Comparison of ENCODE assay signal across 11 mouse cellular contexts in genomic region chr4:136176022-136176552, GRCm38 (mm10). TPM values are rescaled to one million over a fixed set of nuclear protein-coding genes. Genes with fewer than 3 reads are reported as not detected.
DNase-seq lines count a peak whose midpoint lies in the region; ATAC-seq and TF ChIP-seq lines count a peak whose summit lies in the region.
"Had no signal": no experiment of that assay in that cellular context is flagged by ENCODE, and none has a peak within 500 bp of the region (broad histone marks: within the 10 kb centered on the region; RNA-seq: fewer than 3 reads in every experiment).

No protein-coding gene starts in this region.

- intact Hi-C loops in gastrocnemius, postnatal 36 days (cut with DNase I): no loop called here

- ATAC-seq in forebrain, embryonic 12.5 days (ENCODE audit: low FRiP score): no peak
- ATAC-seq in forebrain, postnatal 0 days: no peak
- ATAC-seq in neural tube, embryonic 12.5 days (ENCODE audit: low FRiP score, low read depth): no peak
- ATAC-seq in neural tube, embryonic 15.5 days (ENCODE audit: low FRiP score): no peak
- ATAC-seq in intestine, embryonic 15.5 days: no peak
- ATAC-seq in stomach, embryonic 16.5 days (ENCODE audit: insufficient read depth, low FRiP score): no peak

- no peak overlapping the region for H3K4me3 ChIP-seq in forebrain, embryonic 12.5 days (replicated peaks)
- no peak overlapping the region for H3K4me3 ChIP-seq in forebrain, postnatal 0 days (ENCODE audit: low read depth, low read length)
- no peak overlapping the region for H3K4me3 ChIP-seq in neural tube, embryonic 12.5 days
- no peak overlapping the region for H3K4me3 ChIP-seq in neural tube, embryonic 15.5 days (replicated peaks)
- H3K4me3 ChIP-seq in intestine, embryonic 15.5 days (replicated peaks): no peak overlapping the region
- no peak overlapping the region for H3K4me3 ChIP-seq in stomach, embryonic 16.5 days (replicated peaks; ENCODE audit: low read length)
- H3K4me3 ChIP-seq: left cerebral cortex, adult 2 months had no signal

- TF ChIP-seq CTCF in forebrain, postnatal 0 days (IDR thresholded peaks at IDR 0.05; ENCODE audit: low read depth): no peak

- WGBS in forebrain, embryonic 12.5 days: 83% methylated on average over 10 of the region's 10 CpGs
- 69% methylated on average over 10 of the region's 10 CpGs for WGBS in forebrain, postnatal 0 days
- 79% methylated on average over 10 of the region's 10 CpGs for WGBS in neural tube, embryonic 12.5 days
- 74% methylated on average over 10 of the region's 10 CpGs for WGBS in neural tube, embryonic 15.5 days
- 62% methylated on average over 10 of the region's 10 CpGs for WGBS in intestine, embryonic 15.5 days
- WGBS in stomach, embryonic 16.5 days: 66% methylated on average over 10 of the region's 10 CpGs

- peaks cover 79% of the 10 kb centered on the region for H3K4me1 ChIP-seq in forebrain, embryonic 12.5 days
- H3K4me1 ChIP-seq in forebrain, postnatal 0 days (ENCODE audit: insufficient read depth): no peaks in the 10 kb centered on the region
- H3K4me1 ChIP-seq in neural tube, embryonic 12.5 days: peaks cover 68% of the 10 kb centered on the region
- H3K4me1 ChIP-seq in neural tube, embryonic 15.5 days: peaks cover 46% of the 10 kb centered on the region
- peaks cover 64% of the 10 kb centered on the region for H3K4me1 ChIP-seq in intestine, embryonic 15.5 days (replicated peaks)
- peaks cover 62% of the 10 kb centered on the region for H3K4me1 ChIP-seq in stomach, embryonic 16.5 days (ENCODE audit: control insufficient read depth, insufficient read depth, low read length)

- peak overlapping the region; percentile 75; the same call in 1 of the 2 replicates for H3K27ac ChIP-seq in forebrain, embryonic 12.5 days
- no peak overlapping the region for H3K27ac ChIP-seq in forebrain, postnatal 0 days (ENCODE audit: low read depth, low read length)
- no peak overlapping the region for H3K27ac ChIP-seq in neural tube, embryonic 12.5 days
- no peak overlapping the region for H3K27ac ChIP-seq in neural tube, embryonic 15.5 days (replicated peaks)
- H3K27ac ChIP-seq in intestine, embryonic 15.5 days: 0 out of 2 replicates have a peak overlapping the region, but pooled peaks have one; percentile 45
- 0 out of 2 replicates have a peak overlapping the region, but pooled peaks have one; percentile 8 for H3K27ac ChIP-seq in stomach, embryonic 16.5 days (ENCODE audit: low read length)
- H3K27ac ChIP-seq: left cerebral cortex, adult 2 months had no signal

- no peaks in the 10 kb centered on the region for H3K27me3 ChIP-seq in forebrain, embryonic 12.5 days
- H3K27me3 ChIP-seq in forebrain, postnatal 0 days (ENCODE audit: insufficient read depth, low read length): no peaks in the 10 kb centered on the region
- H3K27me3 ChIP-seq in neural tube, embryonic 12.5 days (replicated peaks): no peaks in the 10 kb centered on the region; the same call in 1 of the 2 replicates
- H3K27me3 ChIP-seq in neural tube, embryonic 15.5 days (replicated peaks): 0 out of 2 replicates have a peak, but pooled peaks cover 4% of the 10 kb centered on the region
- no peaks in the 10 kb centered on the region for H3K27me3 ChIP-seq in intestine, embryonic 15.5 days (replicated peaks)
- H3K27me3 ChIP-seq in stomach, embryonic 16.5 days (ENCODE audit: control insufficient read depth, insufficient read depth, low read length): no peaks in the 10 kb centered on the region

- no peak for DNase-seq in forebrain, postnatal 0 days
- no peak for DNase-seq in gastrocnemius, postnatal 36 days
- no peak for DNase-seq in layer of hippocampus, postnatal 36 days
- DNase-seq: adrenal gland, postnatal 36 days had no signal

- H3K36me3 ChIP-seq in forebrain, embryonic 12.5 days (replicated peaks): no peaks in the 10 kb centered on the region
- no peaks in the 10 kb centered on the region for H3K36me3 ChIP-seq in forebrain, postnatal 0 days (ENCODE audit: insufficient read depth)
- no peaks in the 10 kb centered on the region for H3K36me3 ChIP-seq in neural tube, embryonic 12.5 days
- H3K36me3 ChIP-seq in neural tube, embryonic 15.5 days: no peaks in the 10 kb centered on the region
- no peaks in the 10 kb centered on the region for H3K36me3 ChIP-seq in intestine, embryonic 15.5 days
- H3K36me3 ChIP-seq in stomach, embryonic 16.5 days (ENCODE audit: control insufficient read depth, insufficient read depth, low read length): no peaks in the 10 kb centered on the region

- no peaks in the 10 kb centered on the region for H3K9me3 ChIP-seq in forebrain, embryonic 12.5 days
- H3K9me3 ChIP-seq in forebrain, postnatal 0 days (ENCODE audit: low read length): no peaks in the 10 kb centered on the region
- H3K9me3 ChIP-seq in neural tube, embryonic 12.5 days: no peaks in the 10 kb centered on the region
- no peaks in the 10 kb centered on the region for H3K9me3 ChIP-seq in neural tube, embryonic 15.5 days (replicated peaks)
- H3K9me3 ChIP-seq in intestine, embryonic 15.5 days: no peaks in the 10 kb centered on the region
- H3K9me3 ChIP-seq in stomach, embryonic 16.5 days (replicated peaks; ENCODE audit: control insufficient read depth, low read length): no peaks in the 10 kb centered on the region

- H3K4me2 ChIP-seq in forebrain, embryonic 12.5 days: peak overlapping the region; percentile 10
- no peak overlapping the region for H3K4me2 ChIP-seq in forebrain, postnatal 0 days (ENCODE audit: low read depth)
- peak overlapping the region; percentile 15 for H3K4me2 ChIP-seq in neural tube, embryonic 12.5 days (replicated peaks)
- H3K4me2 ChIP-seq in neural tube, embryonic 15.5 days: no peak overlapping the region
- 0 out of 2 replicates have a peak overlapping the region, but pooled peaks have one; percentile 19 for H3K4me2 ChIP-seq in intestine, embryonic 15.5 days (replicated peaks)
- H3K4me2 ChIP-seq in stomach, embryonic 16.5 days (ENCODE audit: low read depth, low read length): no peak overlapping the region
- H3K4me2 ChIP-seq: midbrain, embryonic 11.5 days had no signal

- peak overlapping the region; percentile 25; the same call in 1 of the 2 replicates for H3K9ac ChIP-seq in forebrain, embryonic 12.5 days
- H3K9ac ChIP-seq in forebrain, postnatal 0 days: no peak overlapping the region
- H3K9ac ChIP-seq in neural tube, embryonic 12.5 days: peak overlapping the region; percentile 40; the same call in 1 of the 2 replicates
- H3K9ac ChIP-seq in neural tube, embryonic 15.5 days (replicated peaks): no peak overlapping the region
- H3K9ac ChIP-seq in intestine, embryonic 15.5 days: no peak overlapping the region
- peak overlapping the region; percentile 22; the same call in 1 of the 2 replicates for H3K9ac ChIP-seq in stomach, embryonic 16.5 days (ENCODE audit: low read length)

RNA-seq across cellular contexts. Expression of gene E2f2, which starts 3.9 kb away (rescaled TPM):
- polyA plus RNA-seq in forebrain, embryonic 12.5 days (2016; fragmentation: Nextera tagmentation; extraction: Ambion mirVana): 13.4 and 14.6 TPM in 2 replicates
- 0.85 and 1.2 TPM in 2 replicates for total RNA-seq in forebrain, postnatal 0 days (2014; rRNA removed)
- polyA plus RNA-seq in forebrain, postnatal 0 days (2015; fragmentation: Nextera tagmentation; extraction: Ambion mirVana): 0.84 and 1.4 TPM in 2 replicates
- polyA plus RNA-seq in neural tube, embryonic 12.5 days (2016; fragmentation: Nextera tagmentation; extraction: Ambion mirVana): 9.5 and 10.4 TPM in 2 replicates
- 2.1 and 4.4 TPM in 2 replicates for polyA plus RNA-seq in neural tube, embryonic 15.5 days (2015; fragmentation: Nextera tagmentation; extraction: Ambion mirVana)
- 8.1 and 9.8 TPM in 2 replicates for polyA plus RNA-seq in intestine, embryonic 15.5 days (2015; fragmentation: Nextera tagmentation; extraction: Ambion mirVana)
- 7.7 and 9.3 TPM in 2 replicates for polyA plus RNA-seq in stomach, embryonic 16.5 days (2015; fragmentation: Nextera tagmentation; extraction: Ambion mirVana)
- total RNA-seq in gastrocnemius, postnatal 36 days (2021): 1 to 10 TPM; 1.3 to 1.9 TPM
- total RNA-seq in layer of hippocampus, postnatal 36 days (2021): under 1 TPM; 0.63 to 0.72 TPM

RNA-seq across cellular contexts. Expression of gene Asap3, which starts 30.1 kb away (rescaled TPM):
- 5.9 and 6.4 TPM in 2 replicates for polyA plus RNA-seq in forebrain, embryonic 12.5 days (2016; fragmentation: Nextera tagmentation; extraction: Ambion mirVana)
- total RNA-seq in forebrain, postnatal 0 days (2014; rRNA removed): 3.5 and 3.8 TPM in 2 replicates
- 2.0 and 2.5 TPM in 2 replicates for polyA plus RNA-seq in forebrain, postnatal 0 days (2015; fragmentation: Nextera tagmentation; extraction: Ambion mirVana)
- 10.4 and 11.4 TPM in 2 replicates for polyA plus RNA-seq in neural tube, embryonic 12.5 days (2016; fragmentation: Nextera tagmentation; extraction: Ambion mirVana)
- polyA plus RNA-seq in neural tube, embryonic 15.5 days (2015; fragmentation: Nextera tagmentation; extraction: Ambion mirVana): 6.6 and 6.7 TPM in 2 replicates
- 4.6 and 5.4 TPM in 2 replicates for polyA plus RNA-seq in intestine, embryonic 15.5 days (2015; fragmentation: Nextera tagmentation; extraction: Ambion mirVana)
- polyA plus RNA-seq in stomach, embryonic 16.5 days (2015; fragmentation: Nextera tagmentation; extraction: Ambion mirVana): 7.0 and 7.1 TPM in 2 replicates
- total RNA-seq in gastrocnemius, postnatal 36 days (2021): 1 to 10 TPM; 1.8 to 2.1 TPM
- total RNA-seq in layer of hippocampus, postnatal 36 days (2021): 1 to 10 TPM; 3.1 to 3.2 TPM

RNA-seq across cellular contexts. Expression of gene Id3, which starts 32.8 kb away (rescaled TPM):
- polyA plus RNA-seq in forebrain, embryonic 12.5 days (2016; fragmentation: Nextera tagmentation; extraction: Ambion mirVana): 173 and 228 TPM in 2 replicates
- total RNA-seq in forebrain, postnatal 0 days (2014; rRNA removed): 134 and 153 TPM in 2 replicates
- polyA plus RNA-seq in forebrain, postnatal 0 days (2015; fragmentation: Nextera tagmentation; extraction: Ambion mirVana): 177 and 185 TPM in 2 replicates
- 325 and 330 TPM in 2 replicates for polyA plus RNA-seq in neural tube, embryonic 12.5 days (2016; fragmentation: Nextera tagmentation; extraction: Ambion mirVana)
- 227 TPM in 2 replicates for polyA plus RNA-seq in neural tube, embryonic 15.5 days (2015; fragmentation: Nextera tagmentation; extraction: Ambion mirVana)
- 269 and 285 TPM in 2 replicates for polyA plus RNA-seq in intestine, embryonic 15.5 days (2015; fragmentation: Nextera tagmentation; extraction: Ambion mirVana)
- 271 and 285 TPM in 2 replicates for polyA plus RNA-seq in stomach, embryonic 16.5 days (2015; fragmentation: Nextera tagmentation; extraction: Ambion mirVana)
- 10 to 100 TPM; 13.8 to 14.1 TPM for total RNA-seq in gastrocnemius, postnatal 36 days (2021)
- 10 to 100 TPM; 35.4 to 42.4 TPM for total RNA-seq in layer of hippocampus, postnatal 36 days (2021)

Comparison
In these comparisons a context has a peak if more than half of its experiments do, and no peak if none do; other contexts are left out.
1. H3K27ac ChIP-seq: peak in forebrain, embryonic 12.5 days (single experiment), intestine, embryonic 15.5 days (single experiment) and stomach, embryonic 16.5 days (single experiment); none in forebrain, postnatal 0 days (single experiment), neural tube, embryonic 12.5 days (single experiment) and neural tube, embryonic 15.5 days (single experiment).
2. H3K4me2 ChIP-seq: peak in forebrain, embryonic 12.5 days (single experiment), neural tube, embryonic 12.5 days (single experiment) and intestine, embryonic 15.5 days (single experiment); none in forebrain, postnatal 0 days (single experiment), neural tube, embryonic 15.5 days (single experiment) and stomach, embryonic 16.5 days (single experiment).
3. H3K9ac ChIP-seq: peak in forebrain, embryonic 12.5 days (single experiment), neural tube, embryonic 12.5 days (single experiment) and stomach, embryonic 16.5 days (single experiment); none in forebrain, postnatal 0 days (single experiment), neural tube, embryonic 15.5 days (single experiment) and intestine, embryonic 15.5 days (single experiment).